Mouse (Mus musculus): ENCODE measurements around the gene Flad1.

- no peak for TF ChIP-seq POLR2A (IDR thresholded peaks at IDR 0.05; ENCODE audit: low read depth, low read length)
- TF ChIP-seq CTCF (IDR thresholded peaks at IDR 0.05; ENCODE audit: extremely low read depth, insufficient read depth, insufficient read length, insufficient replicate concordance), result no peak
These were observed 9.5 kb upstream of the Flad1 start for GRCm38 (mm10) chr3:89421002-89421774.
